Mouse (Mus musculus): Measurements from ENCODE around the gene Pcp4l1. TPM values are rescaled to one million over a fixed set of nuclear protein-coding genes. Genes with fewer than 3 reads are reported as not detected.
A peak's percentile ranks its signal among the peaks of the same experiment; 100 is the strongest.

Pcp4l1 gene
- total RNA-seq, 1 experiment from 2014 or later: 40.5 TPM

DNA sequence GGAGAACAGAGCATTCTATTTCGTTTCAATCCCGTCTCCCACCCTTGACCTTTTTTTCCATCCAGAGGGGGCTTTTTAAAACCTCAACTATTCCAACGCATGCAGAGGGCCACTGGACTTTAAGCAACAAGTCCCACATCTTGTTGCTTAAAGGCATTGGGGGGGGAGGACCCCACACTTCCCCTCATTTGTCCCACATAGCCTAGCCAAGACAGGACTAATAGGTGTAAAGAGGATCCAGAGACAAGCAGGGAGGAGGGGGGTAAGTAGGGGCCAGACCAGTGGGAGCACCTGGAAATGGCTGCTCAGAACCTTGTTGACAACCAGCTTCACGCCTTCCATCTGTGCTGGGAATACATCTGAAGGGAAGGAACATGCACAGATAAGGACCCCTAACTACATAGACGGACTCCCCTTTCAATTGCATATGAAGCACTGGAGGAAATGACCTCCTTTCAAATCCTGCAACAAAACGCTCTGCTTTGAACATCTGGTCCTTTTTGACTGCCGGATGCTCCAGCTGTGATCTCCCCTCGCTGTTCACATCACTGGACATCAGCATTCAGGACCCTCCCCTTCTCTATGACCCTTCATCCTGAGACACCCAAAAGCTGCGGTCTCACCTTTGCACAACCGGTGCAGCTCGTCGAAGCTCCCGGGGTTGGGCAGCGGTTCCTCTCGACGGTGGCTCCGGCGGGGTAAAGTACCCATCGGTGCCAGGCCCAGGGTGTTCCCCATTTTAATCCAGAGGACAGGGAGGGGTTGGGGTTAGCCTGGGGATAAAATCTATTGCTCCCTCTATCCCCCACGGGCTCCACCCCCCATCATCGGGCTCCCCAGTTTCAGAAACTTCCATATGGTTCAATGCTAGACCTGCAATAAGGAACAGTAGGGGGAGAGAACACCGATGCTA is 25.5 kb upstream of the Pcp4l1 start:
- DNase-seq: no peak

DNA sequence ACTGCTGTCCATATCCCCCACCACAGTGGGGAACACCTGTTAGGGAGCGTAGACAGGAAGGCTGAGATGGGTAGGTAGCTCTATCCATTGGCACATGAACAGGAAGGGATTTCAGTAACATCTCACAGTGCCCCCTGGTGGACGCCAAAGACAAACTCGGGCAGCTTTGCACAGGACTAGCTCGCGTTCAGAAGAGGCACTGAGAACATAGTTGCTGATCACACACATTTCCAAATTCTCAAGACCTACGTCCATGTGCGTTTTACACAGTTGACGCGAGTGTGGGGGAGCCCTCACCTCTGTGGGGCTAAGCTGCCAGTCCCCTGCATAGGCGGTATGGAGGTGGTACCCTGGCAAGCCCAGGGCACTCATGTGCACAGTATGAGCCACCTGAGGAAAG is 24.8 kb upstream of the Pcp4l1 start:
- DNase-seq: peak; percentile 92

DNA sequence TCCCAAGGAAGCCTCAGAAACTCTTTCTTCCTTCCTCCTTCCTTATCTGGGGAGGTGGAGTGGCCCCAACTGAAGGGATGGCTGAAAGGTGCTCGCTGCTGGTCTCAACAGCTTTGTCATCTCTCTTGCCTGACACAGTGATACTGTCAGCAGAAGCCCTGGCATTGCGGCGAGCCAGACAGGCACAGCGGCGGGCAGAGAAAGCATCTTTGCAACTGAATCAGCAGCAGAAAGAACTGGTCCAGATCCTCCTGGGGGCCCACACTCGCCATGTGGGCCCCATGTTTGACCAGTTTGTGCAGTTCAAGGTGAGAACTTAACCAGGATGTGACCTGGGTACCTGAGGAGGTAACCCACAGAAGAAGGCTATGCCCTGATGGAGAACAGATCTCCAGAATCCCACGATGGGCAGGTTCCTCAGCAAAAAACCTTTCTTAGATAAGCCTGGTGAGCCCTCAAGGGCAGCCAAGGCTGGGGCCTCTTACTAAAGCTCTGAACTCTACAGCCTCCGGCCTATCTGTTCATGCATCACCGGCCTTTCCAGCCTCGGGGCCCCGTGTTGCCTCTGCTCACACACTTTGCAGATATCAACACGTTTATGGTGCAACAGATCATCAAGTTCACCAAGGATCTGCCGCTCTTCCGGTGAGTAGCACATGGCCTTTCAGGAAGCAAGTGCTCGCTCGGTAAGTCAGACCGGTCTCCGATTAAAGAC is 20.3 kb upstream of the Pcp4l1 start:
- no peak for DNase-seq

DNA sequence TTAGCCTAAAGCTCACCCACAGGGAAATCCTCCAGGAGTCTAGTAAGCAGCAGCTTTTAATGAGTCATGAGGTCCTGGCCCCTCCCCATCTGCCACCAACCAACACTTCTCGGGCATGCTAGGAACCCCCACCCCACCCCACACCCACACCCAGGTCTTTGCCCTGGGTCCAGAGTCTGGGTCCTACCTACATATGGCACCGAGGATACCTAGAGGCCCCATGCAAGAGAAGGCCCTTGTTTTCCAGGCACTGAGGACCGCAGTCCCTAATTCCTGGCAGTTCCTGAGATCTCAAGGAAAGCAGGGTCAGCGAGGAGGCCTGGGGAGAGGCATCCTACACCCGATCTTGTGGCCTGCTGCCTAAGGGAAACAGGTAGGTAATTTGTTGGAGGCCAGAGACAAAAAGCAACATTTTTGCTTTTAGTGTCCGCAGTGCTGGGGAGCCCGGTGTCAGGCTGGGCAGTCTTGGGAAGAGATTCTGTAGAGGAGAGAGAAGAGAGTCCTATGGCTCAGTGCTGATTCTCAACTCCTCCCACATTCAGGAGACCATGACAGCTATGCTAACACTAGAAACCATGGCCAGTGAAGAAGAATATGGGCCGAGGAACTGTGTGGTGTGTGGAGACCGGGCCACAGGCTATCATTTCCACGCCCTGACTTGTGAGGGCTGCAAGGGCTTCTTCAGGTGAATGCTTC is 17.9 kb upstream of the Pcp4l1 start, which contains the start of gene Nr1i3:
Nr1i3 (plus strand) TSS at position 170 of the 696 bp plus-strand sequence.
- DNase-seq: no peak

DNA sequence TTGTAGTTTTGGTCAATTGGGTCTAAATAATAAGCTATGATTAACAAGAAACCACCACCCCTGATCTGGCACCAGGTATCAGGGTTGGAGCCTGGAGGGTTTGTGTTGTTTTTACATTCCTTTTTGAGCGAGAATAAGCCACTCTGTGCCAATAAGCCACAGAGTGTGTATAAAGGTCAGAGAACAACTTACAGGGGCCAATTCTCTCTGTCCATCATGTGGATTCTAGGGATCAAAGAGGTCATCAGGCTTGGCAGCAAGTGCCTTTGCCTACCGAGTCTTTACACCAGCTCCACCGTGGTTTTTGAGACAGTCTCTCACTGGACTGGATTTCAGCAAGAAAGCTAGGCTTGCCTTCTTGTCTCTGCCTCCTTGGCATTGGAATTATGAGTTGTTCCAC is 16.8 kb upstream of the Pcp4l1 start:
- DNase-seq: no peak

DNA sequence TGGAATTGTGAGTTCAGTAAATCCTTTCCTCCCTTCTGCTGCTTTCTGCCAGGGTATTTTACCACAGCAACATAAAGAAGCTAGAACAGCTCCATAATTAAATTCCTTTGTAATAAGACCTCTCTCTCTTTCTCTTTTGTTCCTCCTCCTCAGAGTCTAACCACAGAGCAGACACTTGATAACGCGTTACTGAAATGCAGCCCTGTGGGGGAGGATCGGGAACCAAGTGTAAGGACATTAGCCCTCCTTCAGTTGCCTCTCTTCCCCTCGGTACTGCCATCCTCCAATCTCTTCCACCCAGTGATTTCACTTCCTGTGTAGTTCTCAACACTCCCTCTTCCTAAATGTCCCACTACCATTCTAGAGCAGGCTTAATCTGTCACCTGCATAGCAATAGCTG is 13.3 kb upstream of the Pcp4l1 start:
- no peak for DNase-seq

DNA sequence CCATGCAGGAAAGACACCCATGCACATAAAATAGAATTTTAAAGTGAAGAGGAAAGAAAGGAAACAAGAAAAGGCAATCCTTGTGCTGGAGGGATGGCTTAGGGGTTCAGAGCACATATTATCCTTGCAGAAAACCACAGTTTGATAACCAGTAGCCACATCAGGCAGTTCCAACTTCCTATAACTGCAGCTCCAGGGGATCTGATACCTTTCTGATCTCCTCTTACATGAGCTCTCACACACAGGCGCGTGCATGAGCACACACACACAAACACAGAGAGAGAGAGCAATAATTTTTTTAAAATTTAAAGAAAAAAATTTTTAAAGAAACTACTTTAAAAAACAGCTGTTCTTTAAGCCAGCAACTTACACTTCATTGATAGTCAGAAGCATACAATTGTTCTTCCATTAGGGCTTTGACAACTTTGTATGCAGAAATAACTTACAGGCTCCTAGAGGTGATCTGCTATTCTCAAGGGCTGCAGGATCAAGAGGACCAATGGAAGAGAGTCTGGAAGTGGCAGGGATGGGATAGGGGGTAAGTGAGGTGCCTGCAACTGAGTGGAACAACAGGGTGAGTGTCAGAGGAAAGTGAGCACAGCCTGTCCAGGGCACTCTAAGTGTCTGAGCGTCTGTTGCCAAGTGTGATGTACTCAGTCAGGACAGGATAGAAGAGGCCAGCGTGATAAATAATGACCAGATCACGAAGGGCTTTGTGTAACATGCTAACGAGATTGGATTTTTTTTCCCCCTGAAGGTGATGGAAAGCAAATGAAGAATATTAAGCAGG is 9.8 kb upstream of the Pcp4l1 start:
- no peak for DNase-seq

DNA sequence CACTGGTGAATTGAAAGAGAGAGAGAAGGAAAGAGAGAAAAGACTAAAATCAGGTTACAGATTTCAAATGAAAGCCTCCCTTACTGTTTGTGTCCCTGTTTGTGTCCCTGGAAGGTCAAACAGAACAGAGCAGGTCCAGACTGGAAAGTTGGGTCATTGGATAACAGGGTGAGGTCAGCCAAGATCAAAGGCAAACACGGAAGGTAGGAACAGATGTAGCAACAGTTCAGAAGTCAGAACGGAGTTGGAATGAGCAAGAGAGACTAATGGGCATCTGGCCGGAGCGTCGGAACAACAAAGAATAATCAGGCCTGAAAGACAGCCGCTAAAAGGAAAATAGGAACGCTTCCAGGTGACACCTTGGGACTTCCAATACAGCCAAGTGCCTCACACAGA is 8.2 kb upstream of the Pcp4l1 start:
- DNase-seq: no peak

DNA sequence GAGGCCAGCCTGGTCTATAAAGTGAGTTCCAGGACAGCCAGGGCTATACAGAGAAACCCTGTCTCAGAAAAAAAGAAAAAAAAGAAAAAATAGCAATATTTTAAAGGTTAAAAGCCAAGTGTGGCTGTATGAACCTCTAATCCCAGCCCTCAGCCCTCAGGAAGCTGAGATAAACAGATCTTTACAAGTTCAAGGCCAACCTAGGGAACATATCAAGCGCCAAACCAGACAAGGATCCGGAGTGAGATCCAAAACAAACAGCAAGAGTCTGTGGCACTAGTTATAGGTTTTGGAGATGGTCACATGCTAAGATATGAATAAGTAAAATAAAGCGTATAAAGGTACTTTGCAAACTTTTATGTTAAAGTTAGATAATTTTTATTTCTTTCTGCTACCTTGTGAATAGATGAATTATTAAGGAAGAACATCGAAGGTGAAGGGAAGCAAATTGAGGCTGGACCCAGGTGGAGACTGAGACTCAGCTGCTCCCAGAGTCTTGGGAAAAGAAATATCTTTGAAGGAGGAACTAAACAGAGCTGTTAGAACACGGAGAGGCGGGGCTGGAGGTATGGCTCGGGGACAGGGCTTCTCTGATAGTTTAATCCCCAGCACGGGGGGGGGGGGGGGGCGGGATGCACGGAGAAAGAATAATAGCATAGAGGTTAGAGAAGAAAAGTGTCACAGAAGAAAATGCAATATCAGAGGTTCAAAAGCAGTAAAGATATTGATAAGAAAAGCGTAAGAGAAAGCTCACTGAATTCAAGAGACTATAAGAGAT is 7.6 kb upstream of the Pcp4l1 start:
- DNase-seq: no peak

DNA sequence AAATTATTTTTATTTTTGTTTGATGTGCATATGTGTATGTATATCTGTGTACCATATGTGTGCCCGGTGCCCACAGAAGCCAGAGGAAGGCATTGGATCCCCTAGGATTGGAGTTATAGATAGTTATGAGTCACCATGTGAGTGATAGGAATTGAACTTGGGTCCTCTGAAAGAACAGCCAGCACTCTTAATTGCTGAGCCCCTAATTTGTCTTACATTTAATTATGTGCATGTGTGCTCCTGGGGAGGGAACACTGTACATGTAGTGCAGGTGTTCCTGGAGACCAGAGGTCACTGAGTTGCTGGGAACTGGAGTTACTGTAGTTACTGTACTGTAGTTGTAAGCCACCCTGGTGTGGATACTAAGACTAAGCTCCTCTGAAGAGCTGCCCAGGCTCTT is 4.7 kb upstream of the Pcp4l1 start:
- DNase-seq: no peak

DNA sequence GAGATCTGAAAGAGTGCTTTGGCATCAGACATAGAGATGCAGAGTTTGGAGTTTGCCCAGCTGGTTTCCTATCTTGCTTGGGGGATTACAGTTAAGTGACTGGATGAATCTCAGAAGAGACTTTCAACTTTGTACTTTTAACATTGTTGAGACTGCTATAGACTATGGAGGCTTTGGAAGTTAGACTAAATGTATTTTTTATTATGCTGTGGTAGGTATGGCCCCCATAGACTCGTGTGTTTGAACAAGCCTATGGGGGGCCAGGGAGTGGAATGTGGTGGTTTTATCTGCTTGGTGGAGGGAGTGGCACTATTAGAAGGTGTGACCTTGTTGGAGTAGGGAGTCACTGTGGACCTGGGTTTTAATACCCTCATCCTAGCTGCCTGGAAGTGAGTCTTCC is 3.5 kb upstream of the Pcp4l1 start:
- DNase-seq: no peak

DNA sequence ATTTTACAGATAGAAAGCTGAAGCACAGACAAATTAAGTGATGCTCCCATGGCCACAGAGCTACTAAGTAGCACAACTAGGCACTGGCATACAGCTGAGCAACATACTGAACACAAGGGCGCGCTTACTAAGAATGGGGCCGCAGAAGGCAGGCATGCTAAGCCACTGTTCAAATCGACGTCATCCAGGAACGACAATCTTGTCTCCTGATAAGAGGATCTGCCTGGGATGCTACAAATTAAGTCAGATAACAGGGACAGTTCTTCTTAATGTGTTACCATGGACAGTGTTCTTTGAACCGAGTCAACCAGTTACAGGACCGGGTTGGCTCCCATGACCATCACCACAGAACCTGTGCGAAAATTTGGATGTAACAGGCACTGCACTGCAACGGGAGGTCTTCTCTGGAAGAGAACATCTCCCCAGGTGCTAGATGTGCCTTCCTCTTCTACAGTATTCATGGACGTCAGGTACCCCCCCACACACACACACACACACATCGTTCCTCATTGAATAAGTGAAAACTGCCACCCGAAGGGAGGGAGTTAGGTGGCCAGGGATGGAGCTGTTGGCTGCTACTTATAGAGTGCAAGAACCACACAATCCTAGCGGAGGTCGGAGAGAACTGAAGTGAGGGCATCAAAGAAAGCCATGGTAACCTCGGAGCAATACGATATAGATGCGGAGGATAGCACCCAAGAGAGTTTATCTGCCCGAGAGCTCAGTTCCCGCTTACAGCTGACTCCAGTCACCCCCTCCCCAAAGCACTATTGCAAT is 834 bp downstream of the Pcp4l1 start:
- no peak for DNase-seq

DNA sequence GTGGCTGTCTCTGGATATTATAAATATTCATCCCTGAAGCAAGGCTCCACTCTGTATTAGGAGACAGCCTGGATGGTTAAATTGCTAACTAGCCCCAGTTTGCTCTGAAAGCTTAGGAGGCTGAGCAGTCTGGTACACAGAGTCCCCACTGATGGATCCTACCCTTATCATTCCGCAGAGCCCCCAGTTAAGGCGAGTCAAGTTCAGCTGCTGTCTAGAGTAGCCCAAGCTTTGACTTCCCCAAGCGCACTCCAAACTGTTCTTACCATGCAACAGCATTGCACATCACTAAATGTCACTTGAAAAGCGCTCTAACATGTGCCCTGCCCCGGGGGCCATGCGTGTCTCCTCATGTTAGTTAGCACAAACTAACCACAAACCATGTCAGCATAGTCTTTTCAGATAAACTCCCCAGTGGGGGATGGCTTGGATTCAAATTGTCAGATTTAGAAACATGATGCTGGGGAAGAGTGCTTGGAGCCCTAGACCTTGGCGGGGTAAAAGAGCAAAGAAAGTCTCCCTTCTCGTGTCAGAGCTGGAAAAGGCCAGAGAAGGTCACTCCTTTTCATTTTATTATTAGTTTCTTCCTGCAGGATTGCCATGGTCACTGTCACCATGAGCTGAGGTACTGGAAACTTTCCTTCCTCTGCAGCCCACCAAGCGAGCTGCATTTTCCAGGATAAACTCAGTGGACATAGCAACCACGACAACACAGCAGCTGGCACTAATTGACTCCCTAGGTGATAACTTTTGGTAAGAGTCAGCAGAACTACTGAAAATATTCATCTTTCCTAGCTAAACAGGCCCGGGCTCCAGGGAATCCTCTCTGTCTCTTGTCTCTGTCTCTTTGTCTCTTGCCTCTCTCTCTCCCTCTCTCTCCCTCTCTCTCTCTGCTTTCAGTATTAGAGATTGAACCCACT is 1.9 kb downstream of the Pcp4l1 start:
- DNase-seq: no peak

DNA sequence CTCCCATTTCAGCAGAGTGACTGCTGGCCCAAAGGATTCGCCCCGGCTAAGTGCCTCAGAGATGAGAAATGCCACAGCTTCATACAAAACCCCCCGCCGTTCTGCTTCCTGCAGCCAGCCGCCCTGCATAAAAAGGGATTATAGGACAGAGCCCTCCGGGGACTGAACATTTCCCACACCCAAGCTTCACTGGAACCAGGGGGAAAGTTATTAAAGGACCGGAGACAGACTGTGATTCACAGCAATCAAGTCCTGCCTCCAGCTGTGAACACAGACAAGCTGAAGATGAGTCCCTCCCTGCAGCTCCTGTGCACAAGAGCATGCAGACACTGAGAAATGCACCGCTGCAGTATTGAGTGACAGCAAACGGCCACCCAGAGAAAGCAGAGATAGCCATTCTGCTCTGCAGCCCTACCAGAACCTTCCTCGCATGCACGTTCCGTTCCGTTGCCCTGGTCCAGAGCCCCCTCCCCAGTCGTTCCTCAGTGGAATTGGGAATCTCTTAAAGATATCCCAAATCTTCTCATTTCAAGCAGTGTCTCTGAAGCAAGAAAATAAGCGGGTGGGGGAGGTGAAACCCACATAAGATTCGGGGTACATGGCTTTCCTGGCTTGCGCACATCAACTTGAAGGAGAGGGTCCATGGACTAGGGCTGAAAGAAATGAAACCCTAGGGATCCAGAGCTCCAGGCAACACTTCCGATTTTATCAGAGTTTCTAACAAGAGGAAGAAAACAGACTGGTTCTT is 2.8 kb downstream of the Pcp4l1 start:
- DNase-seq: no peak

DNA sequence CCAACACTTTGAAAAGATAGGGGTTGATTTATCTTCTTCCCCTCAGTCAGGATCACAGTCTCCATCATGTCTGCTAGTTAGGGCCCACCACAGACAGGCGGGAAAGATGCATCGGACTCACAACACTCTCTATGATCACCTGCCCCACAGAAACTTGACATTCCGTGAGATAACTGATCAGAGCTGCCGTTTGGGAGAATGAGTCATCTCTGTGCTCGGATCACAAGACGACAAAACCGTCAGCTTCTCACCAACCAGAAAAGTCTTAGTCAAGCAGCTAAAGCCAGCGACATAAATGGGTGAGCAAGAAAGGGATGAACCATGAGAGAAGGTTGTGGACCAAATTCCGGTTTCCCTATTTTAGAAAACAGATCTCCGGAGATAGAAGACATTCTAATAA is 3.8 kb downstream of the Pcp4l1 start:
- no peak for DNase-seq

DNA sequence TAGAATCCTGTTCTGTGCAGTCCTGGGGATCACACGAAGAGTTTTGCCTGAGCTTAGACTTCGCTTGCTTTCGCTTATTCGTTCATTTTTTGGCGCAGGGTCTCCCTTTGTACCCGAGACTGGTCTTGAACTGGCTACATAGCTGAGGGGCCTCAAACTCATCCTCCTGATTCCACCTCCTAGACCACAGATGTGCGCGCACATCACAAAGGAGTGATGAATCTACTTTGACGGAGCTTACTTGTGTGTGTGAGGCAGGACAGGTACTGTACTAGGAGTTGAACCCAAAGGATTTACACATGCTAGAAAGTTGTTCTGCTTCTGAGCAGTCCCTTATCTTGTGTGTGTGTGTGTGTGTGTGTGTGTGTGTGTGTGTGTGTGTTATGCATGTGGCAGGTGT is 5.2 kb downstream of the Pcp4l1 start:
- no peak for DNase-seq

DNA sequence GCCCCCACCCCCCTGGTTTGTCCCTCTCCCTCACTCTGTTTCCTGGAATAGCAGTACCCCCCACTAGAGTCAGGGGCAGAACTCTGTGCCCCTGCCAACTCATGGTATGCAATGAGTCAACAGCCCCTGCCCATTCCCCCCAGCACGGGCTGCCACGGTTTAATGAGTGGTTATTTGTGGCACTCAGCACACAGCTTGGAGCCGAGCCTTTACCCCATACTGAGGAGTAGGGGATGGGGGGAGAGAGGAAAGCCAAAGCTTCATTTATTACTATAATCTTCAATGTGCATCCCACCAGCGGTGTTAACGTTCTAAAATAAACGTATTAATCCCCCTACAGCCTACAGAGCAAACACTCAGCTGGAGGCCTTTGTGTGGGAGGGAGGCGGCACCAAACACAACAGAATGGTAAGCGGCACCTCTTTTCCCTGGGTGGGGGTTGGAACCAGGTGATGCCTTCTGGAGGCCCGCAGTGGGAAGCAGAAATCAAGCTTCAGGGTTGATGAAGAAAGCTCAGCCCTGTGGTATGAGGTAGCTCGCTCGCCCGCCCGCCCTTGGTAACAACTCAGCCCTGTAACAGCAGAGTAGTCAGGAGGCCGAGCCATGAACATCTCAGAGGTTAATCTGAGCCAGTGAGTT is 6.5 kb downstream of the Pcp4l1 start:
- no peak for DNase-seq

DNA sequence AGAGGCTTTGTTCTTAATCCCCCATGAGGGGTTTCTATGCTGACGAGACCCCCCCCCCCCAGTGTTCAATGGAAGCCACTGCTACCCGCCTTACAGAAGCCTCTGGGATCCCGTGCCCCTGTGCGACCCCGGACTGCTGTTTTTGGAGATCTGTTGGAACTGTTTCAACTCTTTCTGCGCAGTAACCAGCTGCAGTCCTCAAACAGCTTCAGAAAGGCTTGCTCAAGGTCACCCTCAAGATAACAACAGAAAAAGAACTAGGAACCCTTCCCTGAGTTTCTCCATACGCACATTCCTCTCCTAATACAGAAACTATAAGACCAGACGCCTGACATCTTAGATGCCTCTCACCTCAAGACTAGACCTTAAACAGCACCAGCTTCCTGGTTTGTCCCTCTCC is 7.0 kb downstream of the Pcp4l1 start:
- DNase-seq: no peak

Measured in adrenal gland, postnatal 14 days (tissue).